Mouse (Mus musculus) left cerebral cortex, adult 8-10 months (tissue): Measurements from ENCODE around the gene Hgf. TPM values are rescaled to one million over a fixed set of nuclear protein-coding genes. Genes with fewer than 3 reads are reported as not detected.

ENCODE experiments used
- total RNA-seq, 4 experiments: library from RNA; stranded (reverse); gene quantifications; 2 replicates each; pipeline ENCODE4 v1.2.4; 2022

Gene Hgf
- total RNA-seq, 4 experiments from 2014 or later, result 7.4 to 8.8 (median 8.4) TPM

Other genes with a start within 250 kb of the Hgf start
- not detected for gene Gm28710, start 238.3 kb downstream of the Hgf start, total RNA-seq